Mouse (Mus musculus) neural tube, embryonic 10.5 days (tissue): Measurements from ENCODE around the gene Scaper.

Source experiments
- DNase-seq: peaks from one replicate; pipeline ENCODE4 v3.0.0-alpha.2; 2017; ENCODE audit warnings: low spot score; ENCODE audit errors: extremely low spot score

The Scaper gene

GRCm38 (mm10) chr9:55937664-55938617 lies at the start of gene Scaper:
Gene Scaper (minus strand): TSS chr9:55938119.
- DNase-seq: peak; percentile 96

GRCm38 (mm10) chr9:55946819-55947218 lies 8.9 kb upstream of the Scaper start:
- no peak for DNase-seq

- DNase-seq: no peak
Observed at GRCm38 (mm10) chr9:55941356-55941755, 3.4 kb upstream of the Scaper start.

GRCm38 (mm10) chr9:55938618-55938985 lies 683 bp upstream of the Scaper start:
- no peak for DNase-seq

- peak; percentile 19 for DNase-seq
Observed at GRCm38 (mm10) chr9:55937224-55937663, 675 bp downstream of the Scaper start.

GRCm38 (mm10) chr9:55932482-55932881 lies 5.4 kb downstream of the Scaper start:
- no peak for DNase-seq

GRCm38 (mm10) chr9:55918579-55918978 lies 19.3 kb downstream of the Scaper start:
- no peak for DNase-seq

GRCm38 (mm10) chr9:55916751-55917150 lies 21.2 kb downstream of the Scaper start:
- DNase-seq: no peak

GRCm38 (mm10) chr9:55911481-55911880 lies 26.4 kb downstream of the Scaper start:
- DNase-seq: no peak

- no peak for DNase-seq
Observed at GRCm38 (mm10) chr9:55902964-55903363, 35.0 kb downstream of the Scaper start.

- DNase-seq: no peak
Observed at GRCm38 (mm10) chr9:55901588-55901987, 36.3 kb downstream of the Scaper start.

GRCm38 (mm10) chr9:55900531-55900930 lies 37.4 kb downstream of the Scaper start:
- no peak for DNase-seq

- DNase-seq: no peak
Observed at GRCm38 (mm10) chr9:55878066-55878465, 59.9 kb downstream of the Scaper start.

GRCm38 (mm10) chr9:55789442-55789841 lies 148.5 kb downstream of the Scaper start:
- DNase-seq: no peak

GRCm38 (mm10) chr9:55712016-55712415 lies 225.9 kb downstream of the Scaper start:
- DNase-seq: no peak

- DNase-seq: no peak
Observed at GRCm38 (mm10) chr9:55710553-55710952, 227.4 kb downstream of the Scaper start.

GRCm38 (mm10) chr9:55706603-55707002 lies 231.3 kb downstream of the Scaper start:
- DNase-seq: no peak

- DNase-seq: no peak
Observed at GRCm38 (mm10) chr9:55695307-55695706, 242.6 kb downstream of the Scaper start.

GRCm38 (mm10) chr9:55677099-55677498 lies 260.8 kb downstream of the Scaper start:
- DNase-seq: no peak

- DNase-seq: no peak
Observed at GRCm38 (mm10) chr9:55646444-55646843, 291.5 kb downstream of the Scaper start.

- DNase-seq: no peak
Observed at GRCm38 (mm10) chr9:55626990-55627389, 310.9 kb downstream of the Scaper start.

- no peak for DNase-seq
Observed at GRCm38 (mm10) chr9:55614711-55615110, 323.2 kb downstream of the Scaper start.

GRCm38 (mm10) chr9:55609751-55610150 lies 328.2 kb downstream of the Scaper start:
- DNase-seq: no peak
